Mouse (Mus musculus) liver, embryonic 14.5 days (tissue): ENCODE data around the gene Ubash3b.

Experiments
- CTCF ChIP-seq: IDR thresholded peaks from 2 replicates; pipeline ENCODE4 v1.5.1; 2016; ENCODE audit warnings: antibody characterized with exemption, low read depth, control low read depth
- EP300 ChIP-seq: IDR thresholded peaks from 2 replicates; pipeline ENCODE4 v1.6.1; 2016; ENCODE audit warnings: antibody characterized with exemption, low read depth

DNA sequence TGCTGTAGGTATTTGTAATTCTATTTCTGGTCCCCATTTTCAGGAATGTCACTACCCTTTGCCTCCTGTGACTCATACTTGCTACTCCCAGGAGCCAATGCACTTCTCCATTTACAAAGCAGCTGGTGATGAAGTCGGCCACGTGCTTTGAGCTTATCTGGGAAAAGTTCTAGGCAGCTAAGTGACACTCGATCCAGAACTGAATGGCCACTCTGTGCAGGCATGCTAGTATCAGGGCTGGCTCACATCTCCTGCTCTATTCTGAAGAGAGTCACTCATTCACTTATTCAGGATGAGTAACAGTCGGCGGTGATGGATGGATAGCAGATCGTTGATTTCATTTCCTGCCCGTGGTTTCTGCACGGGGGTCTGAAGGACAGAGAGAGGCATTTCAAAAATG is 8.5 kb upstream of the Ubash3b start:
- TF ChIP-seq CTCF (no peak), EP300 (no peak)
